In genomic region chr5:24713199-24713598, GRCm38 (mm10) we compare ENCODE assay signal across 11 mouse cellular contexts. TPM values are rescaled to one million over a fixed set of nuclear protein-coding genes. Genes with fewer than 3 reads are reported as not detected.
DNase-seq lines count a peak whose midpoint lies in the region; ATAC-seq lines count a peak whose summit lies in the region.
"Had no signal": no experiment of that assay in that cellular context is flagged by ENCODE, and none has a peak within 500 bp of the region (broad histone marks: within the 10 kb centered on the region; RNA-seq: fewer than 3 reads in every experiment).

No protein-coding gene starts in this region.

- no peak overlapping the region for H3K4me3 ChIP-seq in heart, embryonic 14.5 days (ENCODE audit: control insufficient read depth in 1 of 2, insufficient read depth in 1 of 2, low read depth in 1 of 2, low read length in 2 of 2)
- H3K4me3 ChIP-seq: embryonic facial prominence, embryonic 13.5 days had no signal

- H3K4me2 ChIP-seq in heart, embryonic 14.5 days (ENCODE audit: low read length), result no peak overlapping the region
- H3K4me2 ChIP-seq: embryonic facial prominence, embryonic 13.5 days; liver, embryonic 11.5 days had no signal

- peaks cover 6% of the 10 kb centered on the region; the same call in 1 of the 2 replicates for H3K9me3 ChIP-seq in heart, embryonic 14.5 days (ENCODE audit: control insufficient read depth, low read length)

- no peak overlapping the region for H3K27ac ChIP-seq in heart, embryonic 14.5 days (replicated peaks in 1 of 2; ENCODE audit: control insufficient read depth in 1 of 2, insufficient read depth in 1 of 2, low read depth in 2 of 2, low read length in 2 of 2)
- H3K27ac ChIP-seq: embryonic facial prominence, embryonic 13.5 days had no signal

- H3K27me3 ChIP-seq in heart, embryonic 14.5 days (ENCODE audit: control insufficient read depth, insufficient read depth, low read length), result no peaks in the 10 kb centered on the region
- H3K27me3 ChIP-seq: CH12.LX; embryonic facial prominence, embryonic 13.5 days had no signal

- peak; percentile 29; the same call in 1 of the 2 replicates for ATAC-seq in heart, embryonic 14.5 days (ENCODE audit: insufficient number of reproducible peaks, insufficient read depth, low FRiP score, low read depth)

- peaks cover 0 to 2% of the 10 kb centered on the region in 2 experiments; a peak in 1 of 4 replicates for H3K4me1 ChIP-seq in heart, embryonic 14.5 days (ENCODE audit: control insufficient read depth in 2 of 2, insufficient read depth in 2 of 2, low read length in 2 of 2)
- H3K4me1 ChIP-seq: embryonic facial prominence, embryonic 13.5 days had no signal

- intact Hi-C loops in heart, postnatal 25 days (cut with DNase I), result no loop called here

- no peak overlapping the region for H3K9ac ChIP-seq in heart, embryonic 14.5 days (ENCODE audit: low read length)
- H3K9ac ChIP-seq: embryonic facial prominence, embryonic 13.5 days had no signal

- DNase-seq in heart, postnatal 25 days (ENCODE audit: low spot score), result no peak
- DNase-seq in ovary, adult 18-20 months (ENCODE audit: low spot score), result peak; percentile 50
- no peak for DNase-seq in ovary, postnatal 14 days (ENCODE audit: low spot score)
- DNase-seq in cerebellum, postnatal 10 days, result peak; percentile 96
- DNase-seq in right cerebral cortex, postnatal 14 days, result peak; percentile 20
- DNase-seq in embryo, embryonic 9.5 days (ENCODE audit: extremely low spot score), result no peak
- DNase-seq in yolk sac, embryonic 10.5 days (ENCODE audit: low spot score), result no peak

- H3K36me3 ChIP-seq in heart, embryonic 14.5 days (ENCODE audit: control insufficient read depth, insufficient read depth, low read length), result peaks cover 40% of the 10 kb centered on the region

- 59% methylated on average over 2 of the region's 2 CpGs for WGBS in heart, embryonic 14.5 days

RNA-seq across cellular contexts. Expression of gene Wdr86, which starts 17.3 kb away (rescaled TPM):
- polyA plus RNA-seq in heart, embryonic 14.5 days (2014; fragmentation: Nextera tagmentation; extraction: Ambion mirVana), result 7.7 and 9.6 TPM in 2 replicates
- total RNA-seq in heart, postnatal 25 days (2021), result under 1 TPM; 0.44 to 0.59 TPM

RNA-seq across cellular contexts. Expression of gene Nub1, which starts 27.9 kb away (rescaled TPM):
- polyA plus RNA-seq in heart, embryonic 14.5 days (2014; fragmentation: Nextera tagmentation; extraction: Ambion mirVana), result 27.5 and 28.0 TPM in 2 replicates
- 10 to 100 TPM; 30.0 to 33.6 TPM for total RNA-seq in heart, postnatal 25 days (2021)

RNA-seq across cellular contexts. Expression of gene Crygn, which starts 44.6 kb away (rescaled TPM):
- 1.5 TPM in 1 of 2 replicates, not detected in the other for polyA plus RNA-seq in heart, embryonic 14.5 days (2014; fragmentation: Nextera tagmentation; extraction: Ambion mirVana)
- not detected for total RNA-seq in heart, postnatal 25 days (2021)
- polyA plus RNA-seq: liver, embryonic 11.5 days had no signal

Comparison
In these comparisons a context has a peak if more than half of its experiments do, and no peak if none do; other contexts are left out.
1. DNase-seq: peak in ovary, adult 18-20 months (single experiment), cerebellum, postnatal 10 days (2 of 2) and right cerebral cortex, postnatal 14 days (single experiment); none in heart, postnatal 25 days (single experiment), ovary, postnatal 14 days (single experiment), embryo, embryonic 9.5 days (single experiment) and yolk sac, embryonic 10.5 days (single experiment).